Mouse (Mus musculus): ENCODE data around the gene Mff.
A peak's percentile ranks its signal among the peaks of the same experiment; 100 is the strongest.

Mff gene

GRCm38 (mm10) chr1:82772428-82772827 is 47.7 kb downstream of the Mff start:
- no peak for DNase-seq

GRCm38 (mm10) chr1:82773208-82773607 is 48.5 kb downstream of the Mff start:
- DNase-seq, result no peak

DNA sequence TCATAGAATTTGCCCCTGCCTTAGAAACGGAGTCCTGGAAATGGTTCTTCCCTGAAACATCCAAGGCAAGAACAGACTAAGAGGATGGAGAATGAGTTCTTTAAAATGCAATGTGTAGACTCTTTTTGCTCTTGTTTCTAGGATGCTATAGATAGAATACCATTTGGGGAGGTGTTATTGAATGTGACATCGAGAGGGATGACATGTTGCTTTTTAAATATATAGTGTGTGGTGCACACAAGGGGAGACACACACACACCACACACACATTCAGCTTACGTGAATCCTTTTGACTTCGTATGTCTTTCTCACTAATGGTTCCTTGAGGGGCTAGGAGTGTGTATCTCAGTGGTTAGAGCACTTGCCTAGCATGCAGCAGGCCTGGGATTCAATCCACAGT is 50.6 kb downstream of the Mff start:
- DNase-seq, result no peak

DNA sequence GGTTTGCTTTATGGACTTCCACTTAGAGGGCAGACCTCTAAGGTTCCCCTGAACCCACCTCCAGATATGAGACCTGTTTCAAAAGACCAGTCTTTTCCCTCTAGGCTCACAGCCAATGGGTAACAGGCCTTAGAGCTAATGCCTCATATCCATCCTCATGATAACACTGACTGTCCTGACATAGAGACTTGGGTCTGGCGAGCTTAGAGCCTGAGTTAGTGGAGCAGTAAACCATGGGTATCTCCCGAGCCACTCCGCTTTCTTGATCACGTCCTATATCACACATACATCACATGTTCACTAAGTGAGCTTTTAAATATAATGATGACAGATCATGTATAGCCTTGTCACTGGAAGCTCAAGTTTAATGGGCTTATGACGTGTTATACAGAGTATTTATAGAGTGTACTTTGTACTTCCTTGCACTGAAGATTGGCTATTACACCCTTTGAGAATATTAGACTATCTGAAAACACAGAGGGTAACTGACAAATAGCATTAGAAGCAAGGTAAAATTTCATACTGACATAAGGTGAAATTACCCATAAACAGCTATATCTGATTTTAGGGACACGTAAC is 54.8 kb downstream of the Mff start:
- DNase-seq, result no peak

GRCm38 (mm10) chr1:82783559-82783958 is 58.9 kb downstream of the Mff start:
- no peak for DNase-seq

GRCm38 (mm10) chr1:82785546-82785945 is 60.9 kb downstream of the Mff start:
- no peak for DNase-seq

DNA sequence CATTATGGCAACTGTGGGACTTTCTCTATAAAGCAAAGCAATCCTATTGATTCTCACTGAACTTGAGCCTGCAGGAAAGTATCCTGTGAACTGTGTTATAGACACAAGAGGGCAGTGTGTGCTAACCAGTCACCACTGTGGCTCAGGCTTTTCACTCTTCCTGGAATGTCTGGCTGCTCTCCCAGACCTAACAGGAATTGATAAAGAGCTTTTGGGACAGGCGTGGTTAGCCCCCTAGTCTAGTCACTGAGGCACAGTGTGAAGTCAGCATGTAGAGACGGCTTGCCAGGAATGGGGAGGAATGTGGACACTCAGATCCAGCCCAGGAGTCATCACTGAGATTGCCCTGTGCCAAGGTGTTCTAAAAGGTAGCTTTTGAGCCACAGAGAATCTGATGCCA is 62.7 kb downstream of the Mff start:
- DNase-seq, result peak; percentile 44 to 54

GRCm38 (mm10) chr1:82788070-82788469 is 63.4 kb downstream of the Mff start:
- DNase-seq, result peak; percentile 17 to 20

GRCm38 (mm10) chr1:82791105-82791504 is 66.4 kb downstream of the Mff start:
- DNase-seq, result no peak

GRCm38 (mm10) chr1:82792238-82792637 is 67.5 kb downstream of the Mff start:
- no peak for DNase-seq

- no peak for DNase-seq
Observed at GRCm38 (mm10) chr1:82793110-82793509, 68.4 kb downstream of the Mff start.

GRCm38 (mm10) chr1:82793986-82794385 is 69.3 kb downstream of the Mff start:
- DNase-seq, result no peak

DNA sequence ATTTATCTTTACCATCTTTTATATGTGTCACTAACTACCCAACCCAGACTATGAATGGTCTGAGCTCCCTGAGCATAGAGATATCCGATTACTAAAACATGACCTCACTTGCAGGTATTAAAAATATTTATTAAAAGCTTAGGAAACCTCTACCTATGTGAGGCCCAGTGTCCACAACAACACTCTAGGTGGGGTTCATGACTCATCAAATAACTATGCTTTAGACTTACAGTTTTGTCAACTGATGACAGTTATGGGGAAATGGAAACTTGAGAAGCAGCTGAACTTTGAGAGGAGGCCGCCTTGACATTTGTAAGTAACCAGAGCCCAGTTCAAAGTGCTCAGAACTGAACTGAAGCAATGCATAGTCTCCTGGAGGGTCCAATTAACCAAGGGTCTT is 70.5 kb downstream of the Mff start:
- no peak for DNase-seq

DNA sequence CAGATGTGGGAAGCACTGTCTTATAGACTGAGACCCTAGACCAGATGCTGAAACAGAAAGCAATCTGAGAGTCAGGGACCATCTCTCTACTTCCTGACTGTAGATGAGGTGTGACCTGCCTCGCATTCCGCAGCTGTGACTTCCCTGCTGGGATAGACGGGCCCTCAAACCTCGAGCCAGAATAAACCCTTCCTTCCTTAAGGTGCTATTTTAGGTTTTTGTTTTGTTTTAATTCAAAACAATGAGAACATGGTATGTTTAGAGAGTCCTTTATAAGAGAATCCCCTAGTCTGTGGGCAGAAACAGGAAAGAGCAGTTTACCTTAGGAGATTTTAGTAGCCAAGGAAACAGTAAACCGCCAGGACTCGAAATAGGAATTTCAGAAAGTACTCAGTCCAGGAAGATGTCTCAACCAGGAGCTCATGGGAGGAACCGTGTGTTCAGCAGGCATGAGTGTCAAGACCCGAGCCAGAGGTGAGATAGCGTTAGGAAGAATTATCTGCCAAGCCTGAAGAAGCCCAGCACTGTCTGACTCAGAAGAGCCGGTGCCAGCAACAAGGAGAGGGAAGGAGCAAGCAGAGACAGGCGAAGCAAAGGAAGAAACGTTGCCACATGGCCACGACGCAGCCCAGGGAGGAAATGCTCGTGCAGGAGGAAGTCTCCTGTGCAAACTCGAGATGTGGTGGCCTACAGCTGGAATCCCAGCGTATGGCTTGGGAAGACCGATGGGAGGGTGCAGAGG is 71.2 kb downstream of the Mff start:
- DNase-seq, result no peak

GRCm38 (mm10) chr1:82797088-82797487 is 72.4 kb downstream of the Mff start:
- DNase-seq, result no peak

- DNase-seq, result no peak
Observed at GRCm38 (mm10) chr1:82798304-82798703, 73.6 kb downstream of the Mff start.

DNA sequence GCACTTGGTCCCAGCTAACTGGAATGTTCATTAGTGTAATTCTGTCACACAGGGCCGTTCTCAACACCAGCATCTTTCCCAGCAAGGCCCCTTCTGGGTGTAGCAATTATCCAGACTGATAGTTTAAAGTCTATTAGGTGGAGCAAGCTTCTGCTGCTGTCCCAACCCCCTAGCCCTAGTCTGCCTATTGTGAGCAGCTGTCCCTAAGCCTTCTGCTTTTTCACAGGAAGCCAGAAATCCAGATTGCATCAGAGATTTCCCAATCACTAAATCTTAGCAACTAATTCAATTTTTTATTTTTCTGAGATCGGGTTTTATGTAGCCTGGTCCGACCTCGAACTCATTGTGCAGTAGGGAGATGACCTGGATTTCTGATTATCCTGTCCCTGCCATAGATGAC is 74.2 kb downstream of the Mff start:
- DNase-seq, result no peak

- peak in 1 of 2 experiments; percentile 10 for DNase-seq
Observed at GRCm38 (mm10) chr1:82801105-82801783, 76.6 kb downstream of the Mff start.
